7 mouse cellular contexts compared by ENCODE assay signal in genomic region chr6:143609100-143609499, GRCm38 (mm10).
A peak's percentile ranks its signal among the peaks of the same experiment; 100 is the strongest.
DNase-seq lines count a peak whose midpoint lies in the region; TF ChIP-seq lines count a peak whose summit lies in the region.

No protein-coding gene starts in this region.

- H3K9ac ChIP-seq in ES-Bruce4 (ENCODE audit: low read depth, poor library complexity, severe bottlenecking): no peak overlapping the region

- no peak overlapping the region for H3K27ac ChIP-seq in layer of hippocampus, adult 2 months
- no peak overlapping the region for H3K27ac ChIP-seq in ES-Bruce4 (ENCODE audit: insufficient read depth, low read length)
- H3K27ac ChIP-seq in bone marrow, adult 2 months (ENCODE audit: control insufficient read depth, insufficient read depth, low read depth, low read length, poor library complexity): no peak overlapping the region

- H3K36me3 ChIP-seq in ES-Bruce4 (ENCODE audit: control insufficient read depth, insufficient read depth, low read length, poor library complexity, severe bottlenecking): no peaks in the 10 kb centered on the region

- TF ChIP-seq CTCF in layer of hippocampus, adult 2 months (conservative IDR thresholded peaks at IDR 0.05): peak; percentile 82
- TF ChIP-seq CTCF in ES-Bruce4 (IDR thresholded peaks at IDR 0.05; ENCODE audit: low read depth, low read length): peak; percentile 11
- peak; percentile 45 for TF ChIP-seq CTCF in bone marrow, adult 2 months (IDR thresholded peaks at IDR 0.05; ENCODE audit: control insufficient read depth, insufficient read depth, low read length)

- no peak overlapping the region for H3K4me3 ChIP-seq in layer of hippocampus, adult 2 months
- H3K4me3 ChIP-seq in ES-Bruce4 (ENCODE audit: low read depth, low read length): no peak overlapping the region
- H3K4me3 ChIP-seq in bone marrow, adult 2 months (replicated peaks; ENCODE audit: control insufficient read depth, low read depth, low read length): no peak overlapping the region

- no peak for DNase-seq in layer of hippocampus, adult 2 months (ENCODE audit: low spot score in 2 of 2)
- no peak for DNase-seq in layer of hippocampus, adult 9-10 months (ENCODE audit: low spot score)
- DNase-seq in kidney, postnatal 36 days: peak; percentile 21 to 23
- DNase-seq in right cerebral cortex, postnatal 10 days (ENCODE audit: low spot score in 2 of 2): no peak
- no peak for DNase-seq in urinary bladder, postnatal 36 days (ENCODE audit: low spot score in 2 of 2)

- peaks cover 6% of the 10 kb centered on the region for H3K4me1 ChIP-seq in ES-Bruce4 (ENCODE audit: control insufficient read depth, insufficient read depth, low read length)
- H3K4me1 ChIP-seq in bone marrow, adult 2 months (ENCODE audit: control insufficient read depth, insufficient read depth, low read length): no peaks in the 10 kb centered on the region

- no peaks in the 10 kb centered on the region for H3K9me3 ChIP-seq in ES-Bruce4 (replicated peaks; ENCODE audit: control insufficient read depth, insufficient read depth, low read length, poor library complexity, severe bottlenecking)

- no peak for TF ChIP-seq EP300 in ES-Bruce4 (IDR thresholded peaks at IDR 0.05; ENCODE audit: insufficient read depth, low read depth, low read length)

- WGBS in bone marrow, adult 2 months: 64% methylated on average over 1 of the region's 1 CpGs

- no peak for TF ChIP-seq POLR2A in ES-Bruce4 (IDR thresholded peaks at IDR 0.05; ENCODE audit: insufficient read depth, low read length)
- no peak for TF ChIP-seq POLR2A in bone marrow, adult 2 months (IDR thresholded peaks at IDR 0.05; ENCODE audit: borderline replicate concordance, control insufficient read depth, low read depth, low read length)

- H3K27me3 ChIP-seq in ES-Bruce4 (ENCODE audit: control insufficient read depth, insufficient read depth, low read length, poor library complexity, severe bottlenecking): no peaks in the 10 kb centered on the region

Comparison
In these comparisons a context has a peak if more than half of its experiments do, and no peak if none do; other contexts are left out.
1. DNase-seq: peak in kidney, postnatal 36 days (2 of 2); none in layer of hippocampus, adult 2 months (0 of 2), layer of hippocampus, adult 9-10 months (single experiment), right cerebral cortex, postnatal 10 days (0 of 2) and urinary bladder, postnatal 36 days (0 of 2).
2. CTCF ChIP-seq: peak in every context shown above with its lines; median percentile 82 in layer of hippocampus, adult 2 months; 45 in bone marrow, adult 2 months; 11 in ES-Bruce4.